ENCODE assay signal across 8 mouse cellular contexts in genomic region chr4:150048038-150048437, GRCm38 (mm10). TPM values are rescaled to one million over a fixed set of nuclear protein-coding genes. Genes with fewer than 3 reads are reported as not detected.
DNase-seq lines count a peak whose midpoint lies in the region; ATAC-seq and TF ChIP-seq lines count a peak whose summit lies in the region.

No protein-coding gene starts in this region.

- peak overlapping the region; percentile 79 for H3K9ac ChIP-seq in heart, embryonic 13.5 days
- H3K9ac ChIP-seq in kidney, embryonic 16.5 days (replicated peaks; ENCODE audit: low read length): peak overlapping the region; percentile 67; the same call in 1 of the 2 replicates

- WGBS in heart, embryonic 13.5 days: under 1% methylated on average over 20 of the region's 20 CpGs
- under 1% methylated on average over 20 of the region's 20 CpGs for WGBS in kidney, embryonic 16.5 days
- under 1% methylated on average over 20 of the region's 20 CpGs for WGBS in small intestine, adult 2 months

- no peak for DNase-seq in layer of hippocampus, adult 2 months (ENCODE audit: low spot score in 2 of 2)
- DNase-seq in layer of hippocampus, adult 9-11 months: no peak
- peak; percentile 75 for DNase-seq in embryo, embryonic 10 days (ENCODE audit: low spot score)
- peak; percentile 80 for DNase-seq in lung, postnatal 14 days

- H3K4me2 ChIP-seq in heart, embryonic 13.5 days: peak overlapping the region; percentile 97
- H3K4me2 ChIP-seq in kidney, embryonic 16.5 days (replicated peaks; ENCODE audit: low read depth, low read length): peak overlapping the region; percentile 81

- TF ChIP-seq CTCF in layer of hippocampus, adult 2 months (conservative IDR thresholded peaks at IDR 0.05): no peak
- no peak for TF ChIP-seq CTCF in small intestine, adult 2 months (IDR thresholded peaks at IDR 0.05; ENCODE audit: extremely low read depth, insufficient read length, insufficient replicate concordance, low read depth, low read length)

- peak overlapping the region; percentile 48 for H3K4me3 ChIP-seq in layer of hippocampus, adult 2 months
- peak overlapping the region; percentile 65 for H3K4me3 ChIP-seq in heart, embryonic 13.5 days
- H3K4me3 ChIP-seq in kidney, embryonic 16.5 days (ENCODE audit: low read length): peak overlapping the region; percentile 53
- peak overlapping the region; percentile 62 for H3K4me3 ChIP-seq in small intestine, adult 2 months (ENCODE audit: low read depth, low read length)

- H3K27ac ChIP-seq in layer of hippocampus, adult 2 months: no peak overlapping the region
- H3K27ac ChIP-seq in heart, embryonic 13.5 days (replicated peaks): no peak overlapping the region
- no peak overlapping the region for H3K27ac ChIP-seq in kidney, embryonic 16.5 days (ENCODE audit: low read length)
- no peak overlapping the region for H3K27ac ChIP-seq in small intestine, adult 2 months (ENCODE audit: insufficient read depth, low read depth, low read length)

- H3K27me3 ChIP-seq in heart, embryonic 13.5 days (replicated peaks): peaks cover 80% of the 10 kb centered on the region
- peaks cover 18% of the 10 kb centered on the region for H3K27me3 ChIP-seq in kidney, embryonic 16.5 days (ENCODE audit: insufficient read depth, low read length)
- H3K27me3 ChIP-seq in small intestine, adult 2 months (ENCODE audit: control insufficient read depth, insufficient read depth, low read length): peaks cover 15% of the 10 kb centered on the region

- ATAC-seq in heart, embryonic 13.5 days (ENCODE audit: extremely low read depth, insufficient number of reproducible peaks, low FRiP score, low TSS enrichment): peak; percentile 32; the same call in 1 of the 2 replicates
- ATAC-seq in kidney, embryonic 16.5 days (ENCODE audit: low FRiP score, low TSS enrichment): peak; percentile 55
- ATAC-seq in erythroid progenitor cell, adult 5-6 weeks (replicated peaks; ENCODE audit: low FRiP score, poor library complexity, severe bottlenecking): no peak

- no peaks in the 10 kb centered on the region for H3K36me3 ChIP-seq in heart, embryonic 13.5 days
- no peaks in the 10 kb centered on the region for H3K36me3 ChIP-seq in kidney, embryonic 16.5 days (ENCODE audit: insufficient read depth, low read length)
- no peaks in the 10 kb centered on the region for H3K36me3 ChIP-seq in small intestine, adult 2 months (ENCODE audit: control insufficient read depth, insufficient read depth, low read length)

- TF ChIP-seq POLR2A in small intestine, adult 2 months (IDR thresholded peaks at IDR 0.05; ENCODE audit: low read depth, low read length): no peak

- no peaks in the 10 kb centered on the region for H3K9me3 ChIP-seq in heart, embryonic 13.5 days
- H3K9me3 ChIP-seq in kidney, embryonic 16.5 days (ENCODE audit: low read length): no peaks in the 10 kb centered on the region

- peaks cover 22% of the 10 kb centered on the region for H3K4me1 ChIP-seq in heart, embryonic 13.5 days
- H3K4me1 ChIP-seq in kidney, embryonic 16.5 days (ENCODE audit: insufficient read depth, low read length): peaks cover 7% of the 10 kb centered on the region
- 0 out of 2 replicates have a peak, but pooled peaks cover 4% of the 10 kb centered on the region for H3K4me1 ChIP-seq in small intestine, adult 2 months (ENCODE audit: control insufficient read depth, insufficient read depth, insufficient read length, low read length)

RNA-seq across cellular contexts. Expression of gene Gpr157, which starts 39.1 kb away (rescaled TPM):
- total RNA-seq in layer of hippocampus, adult 2 months (2021): 1 to 10 TPM; 1.1 to 1.4 TPM
- polyA plus RNA-seq in heart, embryonic 13.5 days (2015; fragmentation: Nextera tagmentation; extraction: Ambion mirVana): 2.6 and 2.7 TPM in 2 replicates
- polyA plus RNA-seq in kidney, embryonic 16.5 days (2015; fragmentation: Nextera tagmentation; extraction: Ambion mirVana): 0.40 and 0.51 TPM in 2 replicates
- 2.6 and 3.5 TPM in 2 replicates for polyA plus RNA-seq in small intestine, adult 2 months (2012; rRNA removed)
- total RNA-seq in erythroid progenitor cell, adult 5-6 weeks (2015; ENCODE audit: low replicate concordance): 0.42 TPM in 1 of 2 replicates, not detected in the other
- 0.51 and 0.83 TPM in 2 replicates for total RNA-seq in erythroid progenitor cell, adult 5-6 weeks (2017; ENCODE audit: low replicate concordance)

RNA-seq across cellular contexts. Expression of gene H6pd, which starts 39.2 kb away (rescaled TPM):
- total RNA-seq in layer of hippocampus, adult 2 months (2021): 10 to 100 TPM in 1 of 2 experiments, 1 to 10 TPM in 1; 9.5 to 11.1 TPM
- 10.2 and 10.6 TPM in 2 replicates for polyA plus RNA-seq in heart, embryonic 13.5 days (2015; fragmentation: Nextera tagmentation; extraction: Ambion mirVana)
- polyA plus RNA-seq in kidney, embryonic 16.5 days (2015; fragmentation: Nextera tagmentation; extraction: Ambion mirVana): 22.8 and 24.7 TPM in 2 replicates
- polyA plus RNA-seq in small intestine, adult 2 months (2012; rRNA removed): 17.7 and 22.0 TPM in 2 replicates
- 2.5 TPM in 2 replicates for total RNA-seq in erythroid progenitor cell, adult 5-6 weeks (2015; ENCODE audit: low replicate concordance)
- 3.2 and 11.8 TPM in 2 replicates for total RNA-seq in erythroid progenitor cell, adult 5-6 weeks (2017; ENCODE audit: low replicate concordance)

Comparison
In these comparisons a context has a peak if more than half of its experiments do, and no peak if none do; other contexts are left out.
1. DNase-seq: peak in embryo, embryonic 10 days (single experiment) and lung, postnatal 14 days (single experiment); none in layer of hippocampus, adult 2 months (0 of 2) and layer of hippocampus, adult 9-11 months (single experiment).
2. Peak in every context shown above with its lines, with median percentiles within 50 percentile points of each other: H3K4me3 ChIP-seq.